Mouse (Mus musculus) neural tube, postnatal 0 days (tissue): ENCODE data around the gene Gm42421. TPM values are rescaled to one million over a fixed set of nuclear protein-coding genes. Genes with fewer than 3 reads are reported as not detected.

Experiments used
- polyA plus RNA-seq: library from polyadenylated mRNA; unstranded; fragments of >200 nt; fragmentation: Nextera tagmentation; extraction: Ambion mirVana; gene quantifications from 2 replicates; pipeline ENCODE4 v1.2.1, GENCODE M21; 2015

Gm42421 gene
- polyA plus RNA-seq: 0.92 and 1.7 TPM in 2 replicates

DNA sequence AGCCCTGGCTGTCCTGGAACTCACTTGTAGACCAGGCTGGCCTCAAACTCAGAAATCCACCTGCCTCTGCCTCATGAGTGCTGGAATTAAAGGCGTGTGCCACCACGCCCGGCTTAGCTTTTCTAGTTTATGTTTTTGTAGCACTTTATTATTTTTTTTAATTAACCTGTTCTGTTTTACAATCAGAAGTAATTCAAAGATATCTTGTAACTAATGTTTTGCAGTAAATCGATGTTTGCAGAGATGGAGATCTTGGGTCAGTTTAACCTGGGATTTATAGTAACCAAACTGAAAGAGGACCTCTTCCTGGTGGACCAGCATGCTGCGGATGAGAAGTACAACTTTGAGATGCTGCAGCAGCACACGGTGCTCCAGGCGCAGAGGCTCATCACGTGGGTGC, at the start of gene Gm42421:
Gm42421 (plus strand) TSS at position 301 of the 400 bp plus-strand sequence.

DNA sequence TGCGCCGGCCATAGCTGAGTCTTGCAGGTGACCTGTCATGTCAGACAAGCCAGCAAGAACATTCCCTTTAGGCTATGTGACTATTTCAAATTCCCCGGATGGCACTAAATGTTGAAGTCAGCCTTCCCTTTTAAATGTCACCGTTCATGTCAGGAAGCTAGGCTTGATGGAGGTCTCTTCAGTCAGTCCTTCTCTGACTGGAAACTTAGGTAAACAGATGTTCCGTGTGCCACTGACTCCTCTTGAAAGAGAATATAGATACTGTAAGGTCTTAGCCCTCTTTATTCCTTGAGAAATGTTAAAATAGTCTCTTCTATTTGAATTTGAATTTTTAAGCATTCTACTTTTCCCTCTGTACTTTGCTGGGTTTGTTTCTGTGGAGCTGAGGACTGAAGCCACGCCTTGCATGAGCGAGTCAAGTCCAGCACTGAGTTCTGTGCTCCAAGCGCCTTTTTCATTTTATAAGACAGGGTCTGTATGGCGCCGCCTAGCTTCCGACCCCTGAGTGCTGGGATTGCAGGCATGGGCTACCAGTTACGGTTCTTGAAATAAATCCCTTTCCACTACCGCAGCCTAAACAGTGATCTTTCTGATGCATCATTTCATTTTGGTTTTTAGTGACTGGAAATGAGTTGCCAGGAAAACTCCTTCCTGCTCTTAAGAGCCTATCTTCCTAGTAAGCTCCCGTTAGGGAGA, 30.2 kb upstream of the Gm42421 start, which contains the start of gene Ankrd61:
Ankrd61 (minus strand) TSS at position 51 of the 696 bp plus-strand sequence.

DNA sequence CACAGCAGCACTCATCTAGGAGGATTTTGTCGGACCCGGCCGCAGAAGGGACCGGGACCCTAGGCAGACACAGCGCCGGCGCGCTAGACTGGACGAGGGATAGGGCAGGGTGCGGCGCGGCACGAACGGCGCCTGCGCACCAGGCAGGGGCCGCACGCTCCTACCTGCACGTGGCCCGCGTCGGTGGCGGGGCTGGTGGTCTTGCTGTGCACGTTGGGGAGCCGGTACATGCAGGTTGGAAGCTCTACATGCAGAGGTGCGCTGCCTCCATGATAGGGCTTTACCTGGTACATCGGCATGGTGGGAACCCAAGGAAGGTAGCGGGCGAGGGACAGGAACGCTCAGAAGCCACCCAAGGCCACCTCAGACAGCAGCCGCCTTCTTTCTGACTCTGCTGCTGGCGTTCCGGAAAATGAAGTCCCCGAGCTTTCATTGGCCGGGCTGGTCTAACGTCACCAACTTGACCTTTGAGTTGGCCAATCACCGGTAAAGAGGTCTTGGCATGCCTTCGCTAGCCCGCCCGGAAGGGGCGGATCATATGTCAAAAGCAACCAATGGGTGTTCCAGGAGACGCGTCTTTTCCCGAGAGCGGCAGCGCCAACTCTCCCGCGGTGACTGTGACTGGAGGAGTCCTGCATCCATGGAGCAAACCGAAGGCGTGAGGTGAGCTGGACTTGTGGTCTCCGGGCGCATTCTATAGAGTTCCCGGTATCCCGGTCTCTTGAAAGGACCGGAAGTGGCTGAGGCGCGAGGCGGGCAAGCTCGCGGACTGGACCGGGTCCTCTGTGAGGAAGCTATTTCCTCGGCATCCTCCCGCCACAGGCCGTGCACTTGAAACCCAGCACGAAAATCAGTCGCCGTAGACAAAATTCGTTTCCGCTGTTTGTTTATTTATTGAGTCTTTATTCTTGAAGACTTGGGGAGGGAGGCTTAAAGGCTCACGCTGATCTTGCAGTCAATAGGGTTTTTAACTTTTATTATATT, 18.3 kb upstream of the Gm42421 start, which contains the start of the genes Aimp2 and Pms2:
Aimp2 (minus strand) TSS at position 431 of the 984 bp plus-strand sequence.
Pms2 (plus strand) TSS at position 548 of the 984 bp plus-strand sequence.

DNA sequence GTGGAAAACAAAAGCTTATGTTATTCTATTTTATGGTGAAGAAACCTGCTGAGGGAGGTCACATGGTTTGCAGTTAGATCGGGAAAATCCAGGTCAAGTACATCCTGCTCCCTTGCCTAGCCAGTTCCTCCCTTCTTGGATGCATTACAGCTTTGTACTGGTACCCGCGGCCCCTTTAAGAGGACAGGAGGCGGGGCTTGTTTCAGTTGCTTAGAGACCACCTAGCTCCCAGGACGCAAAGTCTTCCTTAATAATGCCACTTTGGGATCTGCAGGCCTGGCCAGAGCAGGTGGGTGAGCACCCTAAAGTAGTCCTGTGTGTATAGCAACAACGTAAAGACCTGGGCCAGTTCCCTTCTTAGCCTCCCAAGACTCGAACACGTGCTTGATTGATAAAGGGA, 4.9 kb downstream of the Gm42421 start, which contains the start of gene Rsph10b:
Rsph10b (plus strand) TSS at position 205 of the 400 bp plus-strand sequence.

Other genes with a start within 250 kb of the Gm42421 start
- 19.4 and 19.5 TPM in 2 replicates for gene Usp42, start 195.9 kb upstream of the Gm42421 start, polyA plus RNA-seq
- gene Eif2ak1, start 110.4 kb upstream of the Gm42421 start, polyA plus RNA-seq: 38.2 and 39.1 TPM in 2 replicates
- 0.22 TPM in 2 replicates for gene Ankrd61, start 30.5 kb upstream of the Gm42421 start, polyA plus RNA-seq
- 81.8 and 83.0 TPM in 2 replicates for gene Aimp2, start 18.3 kb upstream of the Gm42421 start, polyA plus RNA-seq
- gene Pms2, start 18.2 kb upstream of the Gm42421 start, polyA plus RNA-seq: 20.7 and 22.9 TPM in 2 replicates
- gene Rsph10b, start 4.9 kb downstream of the Gm42421 start, polyA plus RNA-seq: 5.5 and 9.2 TPM in 2 replicates
- 60.8 and 65.5 TPM in 2 replicates for gene Ccz1, start 86.7 kb downstream of the Gm42421 start, polyA plus RNA-seq
- 1.5 and 1.8 TPM in 2 replicates for gene Ocm, start 98.5 kb downstream of the Gm42421 start, polyA plus RNA-seq
- gene Lmtk2, start 172.3 kb downstream of the Gm42421 start, polyA plus RNA-seq: 8.5 and 9.4 TPM in 2 replicates